Mouse (Mus musculus): ENCODE data around the gene En1. TPM values are rescaled to one million over a fixed set of nuclear protein-coding genes. Genes with fewer than 3 reads are reported as not detected.

The En1 gene
- total RNA-seq, 1 experiment, result 1.2 TPM

- Histone ChIP-seq H3K9me3 (ENCODE audit: control insufficient read depth, insufficient read depth, low read depth, low read length) (no peaks in the 10 kb centered on the region), H3K9ac (ENCODE audit: insufficient read depth, low read depth, low read length, poor library complexity, severe bottlenecking) (no peak overlapping the region), H3K4me1 (ENCODE audit: control insufficient read depth in 2 of 2, insufficient read depth in 2 of 2, low read length in 2 of 2, poor library complexity in 1 of 2) (peaks cover 0 to 10% of the 10 kb centered on the region in 2 experiments; a peak in 1 of 4 replicates), H3K36me3 (ENCODE audit: control insufficient read depth, insufficient read depth, low read length, poor library complexity, severe bottlenecking) (no peaks in the 10 kb centered on the region), H3K27ac (ENCODE audit: insufficient read depth, low read depth, low read length, poor library complexity, severe bottlenecking) (no peak overlapping the region), H3K4me3 (ENCODE audit: insufficient read depth in 1 of 2, low read depth in 1 of 2, low read length in 2 of 2, poor library complexity in 1 of 2, severe bottlenecking in 1 of 2) (no peak overlapping the region)
- in situ Hi-C loops (cut with MboI; ENCODE audit: low sequenced_read_pairs in 2 of 2, unreplicated experiment in 2 of 2), result loop anchor here (5.0 to 25.0 kb wide), 3 partner anchors 256 to 589 kb away; partner anchors contain the start of gene C1ql2 (in 1 of the 2)
- DNase-seq (ENCODE audit: low read depth, low spot score), result no peak
- TF ChIP-seq MAFK (IDR thresholded peaks at IDR 0.05; ENCODE audit: insufficient read depth, low read depth, low read length), result no peak
- no peak for TF ChIP-seq HCFC1 (IDR thresholded peaks at IDR 0.05; ENCODE audit: borderline replicate concordance, insufficient read depth, low read length)
- TF ChIP-seq ZC3H11A (IDR thresholded peaks at IDR 0.05; ENCODE audit: borderline replicate concordance, low read depth, low read length), result no peak
- TF ChIP-seq CHD2 (IDR thresholded peaks at IDR 0.05; ENCODE audit: low read depth, low read length), result no peak
- no peak for TF ChIP-seq ZNF384 (IDR thresholded peaks at IDR 0.05; ENCODE audit: low read depth, low read length)
These were observed 3.9 kb upstream of the En1 start for GRCm38 (mm10) chr1:120598196-120598940.

GRCm38 (mm10) chr1:120599321-120600148 is 2.7 kb upstream of the En1 start:
- peaks cover 0 to 14% of the 10 kb centered on the region in 2 experiments; a peak in 1 of 4 replicates for H3K4me1 ChIP-seq (ENCODE audit: control insufficient read depth in 2 of 2, insufficient read depth in 2 of 2, low read length in 2 of 2, poor library complexity in 1 of 2)
- TF ChIP-seq MAFK (IDR thresholded peaks at IDR 0.05; ENCODE audit: insufficient read depth, low read depth, low read length), result no peak
- no peak for TF ChIP-seq HCFC1 (IDR thresholded peaks at IDR 0.05; ENCODE audit: borderline replicate concordance, insufficient read depth, low read length)
- no peak for TF ChIP-seq CHD2 (IDR thresholded peaks at IDR 0.05; ENCODE audit: low read depth, low read length)
- no peak for TF ChIP-seq ZNF384 (IDR thresholded peaks at IDR 0.05; ENCODE audit: low read depth, low read length)
- TF ChIP-seq ZC3H11A (IDR thresholded peaks at IDR 0.05; ENCODE audit: borderline replicate concordance, low read depth, low read length), result no peak
- H3K4me3 ChIP-seq (ENCODE audit: insufficient read depth in 1 of 2, low read depth in 1 of 2, low read length in 2 of 2, poor library complexity in 1 of 2, severe bottlenecking in 1 of 2), result no peak overlapping the region
- no peak overlapping the region for H3K9ac ChIP-seq (ENCODE audit: insufficient read depth, low read depth, low read length, poor library complexity, severe bottlenecking)
- no peaks in the 10 kb centered on the region for H3K36me3 ChIP-seq (ENCODE audit: control insufficient read depth, insufficient read depth, low read length, poor library complexity, severe bottlenecking)
- no peaks in the 10 kb centered on the region for H3K9me3 ChIP-seq (ENCODE audit: control insufficient read depth, insufficient read depth, low read depth, low read length)
- H3K27ac ChIP-seq (ENCODE audit: insufficient read depth, low read depth, low read length, poor library complexity, severe bottlenecking), result no peak overlapping the region
- in situ Hi-C loops (cut with MboI; ENCODE audit: low sequenced_read_pairs in 2 of 2, unreplicated experiment in 2 of 2), result loop anchor here (5.0 to 25.0 kb wide), 3 partner anchors 257 to 588 kb away; partner anchors contain the start of gene C1ql2 (in 1 of the 2)
- no peak for DNase-seq (ENCODE audit: low read depth, low spot score)

GRCm38 (mm10) chr1:120600149-120600445 is 2.1 kb upstream of the En1 start:
- H3K4me1 ChIP-seq (ENCODE audit: control insufficient read depth in 2 of 2, insufficient read depth in 2 of 2, low read length in 2 of 2, poor library complexity in 1 of 2), result peaks cover 0 to 14% of the 10 kb centered on the region in 2 experiments; a peak in 1 of 4 replicates
- no peak for DNase-seq (ENCODE audit: low read depth, low spot score)
- TF ChIP-seq MAFK (IDR thresholded peaks at IDR 0.05; ENCODE audit: insufficient read depth, low read depth, low read length), result no peak
- no peak for TF ChIP-seq CHD2 (IDR thresholded peaks at IDR 0.05; ENCODE audit: low read depth, low read length)
- no peaks in the 10 kb centered on the region for H3K9me3 ChIP-seq (ENCODE audit: control insufficient read depth, insufficient read depth, low read depth, low read length)
- no peak overlapping the region for H3K4me3 ChIP-seq (ENCODE audit: insufficient read depth in 1 of 2, low read depth in 1 of 2, low read length in 2 of 2, poor library complexity in 1 of 2, severe bottlenecking in 1 of 2)
- H3K27ac ChIP-seq (ENCODE audit: insufficient read depth, low read depth, low read length, poor library complexity, severe bottlenecking), result no peak overlapping the region
- in situ Hi-C loops (cut with MboI; ENCODE audit: low sequenced_read_pairs in 2 of 2, unreplicated experiment in 2 of 2), result no loop called here
- no peaks in the 10 kb centered on the region for H3K36me3 ChIP-seq (ENCODE audit: control insufficient read depth, insufficient read depth, low read length, poor library complexity, severe bottlenecking)
- no peak overlapping the region for H3K9ac ChIP-seq (ENCODE audit: insufficient read depth, low read depth, low read length, poor library complexity, severe bottlenecking)

- Histone ChIP-seq H3K4me1 (ENCODE audit: control insufficient read depth in 2 of 2, insufficient read depth in 2 of 2, low read length in 2 of 2, poor library complexity in 1 of 2) (peaks cover 0 to 18% of the 10 kb centered on the region in 2 experiments; a peak in 1 of 4 replicates), H3K9ac (ENCODE audit: insufficient read depth, low read depth, low read length, poor library complexity, severe bottlenecking) (no peak overlapping the region), H3K4me3 (ENCODE audit: insufficient read depth in 1 of 2, low read depth in 1 of 2, low read length in 2 of 2, poor library complexity in 1 of 2, severe bottlenecking in 1 of 2) (no peak overlapping the region), H3K9me3 (ENCODE audit: control insufficient read depth, insufficient read depth, low read depth, low read length) (no peaks in the 10 kb centered on the region), H3K36me3 (ENCODE audit: control insufficient read depth, insufficient read depth, low read length, poor library complexity, severe bottlenecking) (no peaks in the 10 kb centered on the region), H3K27ac (ENCODE audit: insufficient read depth, low read depth, low read length, poor library complexity, severe bottlenecking) (no peak overlapping the region)
- in situ Hi-C loops (cut with MboI; ENCODE audit: low sequenced_read_pairs in 2 of 2, unreplicated experiment in 2 of 2), result no loop called here
- no peak for DNase-seq (ENCODE audit: low read depth, low spot score)
- no peak for TF ChIP-seq MAFK (IDR thresholded peaks at IDR 0.05; ENCODE audit: insufficient read depth, low read depth, low read length)
These were observed 1.5 kb upstream of the En1 start for GRCm38 (mm10) chr1:120600516-120601252.
